Mouse (Mus musculus) 416B (cell line): Measurements from ENCODE around the gene Borcs8.
A peak's percentile ranks its signal among the peaks of the same experiment; 100 is the strongest.

Experiments
- DNase-seq: peaks from one replicate; pipeline ENCODE4 v3.0.0; 2011; ENCODE audit warnings: low read depth

Gene Borcs8

GRCm38 (mm10) chr8:70179082-70179481 is 39.8 kb downstream of the Borcs8 start:
- peak; percentile 58 for DNase-seq

GRCm38 (mm10) chr8:70181212-70181902 is 42.1 kb downstream of the Borcs8 start:
- no peak for DNase-seq

- DNase-seq: no peak
Measured at GRCm38 (mm10) chr8:70181903-70182252, 42.6 kb downstream of the Borcs8 start.

- DNase-seq: no peak
Measured at GRCm38 (mm10) chr8:70183194-70183593, 43.9 kb downstream of the Borcs8 start.

- DNase-seq: no peak
Measured at GRCm38 (mm10) chr8:70188707-70189106, 49.4 kb downstream of the Borcs8 start.

- DNase-seq: no peak
Measured at GRCm38 (mm10) chr8:70193238-70193637, 53.9 kb downstream of the Borcs8 start.

GRCm38 (mm10) chr8:70194191-70194590 is 54.9 kb downstream of the Borcs8 start:
- DNase-seq: no peak

- peak; percentile 52 for DNase-seq
Measured at GRCm38 (mm10) chr8:70195762-70196161, 56.5 kb downstream of the Borcs8 start.
